Mouse (Mus musculus) testis, adult 2 months (tissue): ENCODE results near the gene Rhobtb3. TPM values are rescaled to one million over a fixed set of nuclear protein-coding genes. Genes with fewer than 3 reads are reported as not detected.
"Not testable (repeated sequence)": the region's sequence is repeated elsewhere in the genome, so short reads cannot be mapped to it uniquely, and the experiment has no call there.

Source experiments
- H3K27ac ChIP-seq: fragments of 200-500 bp; 2 replicates; pipeline ENCODE4 v1.5.1; 2012; ENCODE audit warnings: low read depth, low read length; ENCODE audit not compliant: control insufficient read depth, insufficient read depth
- H3K27me3 ChIP-seq: fragments of 200-500 bp; 2 replicates; pipeline ENCODE4 v1.6.1; 2012; ENCODE audit warnings: mild to moderate bottlenecking, low read length, moderate library complexity; ENCODE audit not compliant: control insufficient read depth, insufficient read depth
- H3K36me3 ChIP-seq: fragments of 200-500 bp; 2 replicates; pipeline ENCODE4 v1.6.1; 2012; ENCODE audit warnings: mild to moderate bottlenecking, low read length; ENCODE audit not compliant: control insufficient read depth, insufficient read depth
- H3K4me1 ChIP-seq: fragments of 200-500 bp; 2 replicates; pipeline ENCODE4 v1.6.1; 2012; ENCODE audit warnings: low read length; ENCODE audit not compliant: control insufficient read depth, insufficient read depth
- H3K4me3 ChIP-seq: fragments of 200-500 bp; 2 replicates; pipeline ENCODE4 v1.5.1; 2012; ENCODE audit warnings: low read depth, mild to moderate bottlenecking, low read length, moderate library complexity, mixed read lengths; ENCODE audit not compliant: control insufficient read depth
- CTCF ChIP-seq: fragments of 200-500 bp; IDR thresholded peaks from 2 replicates; pipeline ENCODE4 v1.5.1; 2012; ENCODE audit warnings: low read depth, mild to moderate bottlenecking, inconsistent platforms, low read length, moderate library complexity; ENCODE audit not compliant: control insufficient read depth, insufficient read depth, insufficient replicate concordance
- POLR2A ChIP-seq: fragments of 200-500 bp; IDR thresholded peaks from 2 replicates; pipeline ENCODE4 v1.6.1; 2012; ENCODE audit warnings: low read depth, mild to moderate bottlenecking, inconsistent platforms, low read length, moderate library complexity; ENCODE audit not compliant: control insufficient read depth
- polyA plus RNA-seq: library from polyadenylated mRNA; depleted of rRNA; stranded (reverse); fragments of >200 nt; gene quantifications from 2 replicates; pipeline ENCODE4 v1.2.3, GENCODE M21; 2012

Rhobtb3 gene
- polyA plus RNA-seq, 1 experiment, result 15.1 TPM

GRCm38 (mm10) chr13:75833499-75833898 lies 110.2 kb downstream of the Rhobtb3 start:
- TF ChIP-seq CTCF (no peak), POLR2A (no peak)
- Histone ChIP-seq H3K4me3 (no peak overlapping the region), H3K4me1 (no peaks in the 10 kb centered on the region), H3K36me3 (no peaks in the 10 kb centered on the region), H3K27ac (no peak overlapping the region), H3K27me3 (no peaks in the 10 kb centered on the region)

DNA sequence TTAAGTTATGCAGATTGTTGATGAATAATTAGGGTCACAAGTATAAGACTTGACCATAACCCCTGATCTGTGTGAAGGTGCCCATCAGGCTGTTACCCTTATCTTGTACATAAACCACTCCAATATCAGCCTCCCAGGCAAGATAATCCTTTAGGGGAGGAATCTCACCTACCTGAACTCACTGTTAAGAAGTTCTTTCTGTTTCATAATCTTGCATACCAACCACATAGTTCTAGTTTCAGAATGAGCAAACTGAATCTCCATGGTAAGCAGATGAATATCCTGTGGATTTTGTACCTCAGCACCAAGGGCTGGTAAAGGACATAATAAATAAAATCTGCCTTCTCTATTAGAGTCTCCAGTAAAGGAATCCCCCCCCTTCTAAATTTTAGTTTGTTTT lies 111.0 kb downstream of the Rhobtb3 start:
- H3K27ac ChIP-seq, result no peak overlapping the region
- H3K36me3 ChIP-seq, result no peaks in the 10 kb centered on the region
- H3K4me3 ChIP-seq, result no peak overlapping the region
- H3K27me3 ChIP-seq, result no peaks in the 10 kb centered on the region
- H3K4me1 ChIP-seq, result no peaks in the 10 kb centered on the region
- TF ChIP-seq CTCF (no peak), POLR2A (no peak)

GRCm38 (mm10) chr13:75831710-75832109 lies 112.0 kb downstream of the Rhobtb3 start:
- Histone ChIP-seq H3K4me3 (no peak overlapping the region), H3K4me1 (no peaks in the 10 kb centered on the region), H3K27ac (no peak overlapping the region), H3K36me3 (no peaks in the 10 kb centered on the region), H3K27me3 (no peaks in the 10 kb centered on the region)
- TF ChIP-seq CTCF (no peak), POLR2A (no peak)

GRCm38 (mm10) chr13:75830708-75831107 lies 113.0 kb downstream of the Rhobtb3 start:
- no peaks in the 10 kb centered on the region for H3K36me3 ChIP-seq
- no peaks in the 10 kb centered on the region for H3K4me1 ChIP-seq
- no peak overlapping the region for H3K27ac ChIP-seq
- no peak overlapping the region for H3K4me3 ChIP-seq
- TF ChIP-seq POLR2A (no peak), CTCF (no peak)
- H3K27me3 ChIP-seq, result no peaks in the 10 kb centered on the region

DNA sequence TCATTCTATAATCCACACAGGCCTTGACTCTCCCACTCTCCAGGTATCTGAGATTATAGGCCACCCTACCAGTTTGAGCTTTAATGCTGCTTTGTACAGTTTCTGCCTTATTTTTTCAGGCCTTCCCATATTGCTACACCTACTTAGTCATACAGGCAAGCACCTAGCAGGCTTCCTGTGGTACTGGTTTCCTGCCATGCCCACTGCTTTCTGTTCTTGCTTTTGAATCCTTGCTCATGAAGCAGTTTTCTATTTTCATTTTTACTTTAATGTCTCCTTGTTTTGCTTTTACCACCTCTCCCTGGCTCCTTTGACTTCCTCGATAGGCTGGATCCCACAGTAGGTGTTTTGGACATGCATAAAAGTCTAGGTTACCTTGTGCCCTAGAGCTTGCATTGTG lies 118.3 kb downstream of the Rhobtb3 start:
- TF ChIP-seq POLR2A (no peak), CTCF (no peak)
- Histone ChIP-seq H3K4me1 (no peaks in the 10 kb centered on the region), H3K27me3 (no peaks in the 10 kb centered on the region), H3K27ac (no peak overlapping the region), H3K4me3 (no peak overlapping the region), H3K36me3 (no peaks in the 10 kb centered on the region)

- Histone ChIP-seq H3K4me3 (no peak overlapping the region), H3K36me3 (no peaks in the 10 kb centered on the region), H3K27ac (no peak overlapping the region), H3K27me3 (no peaks in the 10 kb centered on the region), H3K4me1 (no peaks in the 10 kb centered on the region)
- TF ChIP-seq CTCF (no peak), POLR2A (no peak)
Observed at GRCm38 (mm10) chr13:75824611-75825319, 119.0 kb downstream of the Rhobtb3 start.

DNA sequence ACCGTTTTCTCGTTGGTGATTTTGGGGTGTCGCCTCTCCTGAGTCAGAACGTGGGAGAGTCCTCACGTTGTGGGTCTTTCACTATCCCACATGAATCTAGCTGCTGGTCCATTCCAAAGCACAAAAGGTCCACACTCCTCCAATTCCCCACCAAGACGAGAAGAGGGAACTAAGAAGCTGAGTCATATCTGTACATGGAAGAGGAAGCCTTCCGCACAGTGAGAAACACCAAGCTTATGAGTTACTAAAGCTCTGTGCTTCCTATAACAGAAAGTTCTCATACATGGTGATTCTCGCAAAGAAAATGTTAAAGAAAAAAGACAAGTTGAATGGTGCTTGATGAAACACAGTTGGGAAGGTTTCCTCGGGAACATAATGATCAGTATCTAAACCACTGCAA lies 120.5 kb downstream of the Rhobtb3 start:
- TF ChIP-seq POLR2A (no peak), CTCF (no peak)
- Histone ChIP-seq H3K36me3 (no peaks in the 10 kb centered on the region), H3K4me3 (no peak overlapping the region), H3K27me3 (no peaks in the 10 kb centered on the region), H3K4me1 (no peaks in the 10 kb centered on the region), H3K27ac (no peak overlapping the region)

- not testable (repeated sequence) for H3K4me1 ChIP-seq, H3K27ac ChIP-seq, H3K27me3 ChIP-seq
Observed at GRCm38 (mm10) chr13:75822366-75822765, 121.4 kb downstream of the Rhobtb3 start.

More at GRCm38 (mm10) chr13:75822366-75822765, 121.4 kb downstream of the Rhobtb3 start:
- not testable (repeated sequence) for H3K36me3 ChIP-seq, H3K4me3 ChIP-seq
